Mouse (Mus musculus): ENCODE measurements around the gene Tmem247. TPM values are rescaled to one million over a fixed set of nuclear protein-coding genes. Genes with fewer than 3 reads are reported as not detected.

Gene Tmem247
- polyA plus RNA-seq, 1 experiment from 2014 or later = not detected

GRCm38 (mm10) chr17:86919729-86920128 is 2.6 kb downstream of the Tmem247 start:
- ATAC-seq (ENCODE audit: low FRiP score, low TSS enrichment) = peak; percentile 63

DNA sequence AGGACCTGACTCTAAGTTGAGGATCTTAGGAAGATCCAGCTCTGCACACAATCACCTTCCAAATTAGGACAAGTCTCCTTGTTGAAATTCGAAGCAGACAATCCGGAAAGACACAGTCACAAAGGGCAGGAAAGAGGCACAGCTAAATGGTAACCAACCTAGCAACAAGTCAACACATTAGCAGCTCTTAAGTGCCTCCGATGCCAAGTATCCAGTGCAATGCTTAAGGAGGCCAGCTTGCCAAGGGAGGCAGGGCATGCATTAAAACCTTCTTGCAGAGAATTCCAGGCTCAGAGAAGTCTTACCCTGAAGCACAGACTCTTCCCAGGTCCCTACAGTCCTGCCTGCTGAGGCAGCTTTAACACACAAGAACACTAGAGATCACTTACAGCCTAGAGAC is 7.5 kb downstream of the Tmem247 start:
- no peak overlapping the region for H3K4me3 ChIP-seq (ENCODE audit: low read depth, low read length)
- DNase-seq (ENCODE audit: low spot score) (no peak), ATAC-seq (ENCODE audit: low FRiP score, low TSS enrichment) (peak; percentile 44; the same call in 1 of the 2 replicates)
- H3K27ac ChIP-seq (replicated peaks) = no peak overlapping the region
- TF ChIP-seq CTCF (IDR thresholded peaks at IDR 0.05; ENCODE audit: low read depth) = no peak
- TF ChIP-seq EP300 (optimal IDR thresholded peaks at IDR 0.05) = no peak
- no peak overlapping the region for H3K4me2 ChIP-seq (replicated peaks; ENCODE audit: low read depth)
- no peak overlapping the region for H3K9ac ChIP-seq (ENCODE audit: low read length)
- H3K9me3 ChIP-seq (ENCODE audit: control insufficient read depth, low read length) = 0 out of 2 replicates have a peak, but pooled peaks cover 5% of the 10 kb centered on the region
- H3K36me3 ChIP-seq (ENCODE audit: control insufficient read depth, insufficient read depth, low read length) = no peaks in the 10 kb centered on the region
- 61% methylated on average over 3 of the region's 3 CpGs for WGBS
- no peaks in the 10 kb centered on the region for H3K27me3 ChIP-seq (ENCODE audit: control insufficient read depth, insufficient read depth, low read length)
- no peaks in the 10 kb centered on the region for H3K4me1 ChIP-seq (replicated peaks; ENCODE audit: control insufficient read depth, insufficient read depth)

More at GRCm38 (mm10) chr17:86919729-86920128, 2.6 kb downstream of the Tmem247 start:
- WGBS = 47% methylated on average over 11 of the region's 11 CpGs
- Histone ChIP-seq H3K36me3 (ENCODE audit: control insufficient read depth, insufficient read depth, low read length) (no peaks in the 10 kb centered on the region), H3K4me1 (replicated peaks; ENCODE audit: control insufficient read depth, insufficient read depth) (no peaks in the 10 kb centered on the region), H3K9me3 (ENCODE audit: control insufficient read depth, low read length) (no peaks in the 10 kb centered on the region), H3K4me2 (replicated peaks; ENCODE audit: low read depth) (no peak overlapping the region), H3K27me3 (ENCODE audit: control insufficient read depth, insufficient read depth, low read length) (no peaks in the 10 kb centered on the region), H3K4me3 (ENCODE audit: low read depth, low read length) (no peak overlapping the region), H3K9ac (ENCODE audit: low read length) (no peak overlapping the region), H3K27ac (replicated peaks) (no peak overlapping the region)
- DNase-seq (ENCODE audit: low spot score) = peak; percentile 23
- TF ChIP-seq EP300 (optimal IDR thresholded peaks at IDR 0.05) = no peak
- no peak for TF ChIP-seq CTCF (IDR thresholded peaks at IDR 0.05; ENCODE audit: low read depth)

GRCm38 (mm10) chr17:86926836-86927235 is 9.7 kb downstream of the Tmem247 start:
- no peaks in the 10 kb centered on the region for H3K36me3 ChIP-seq (ENCODE audit: control insufficient read depth, insufficient read depth, low read length)
- DNase-seq (ENCODE audit: low spot score) = no peak
- TF ChIP-seq EP300 (optimal IDR thresholded peaks at IDR 0.05) (no peak), CTCF (IDR thresholded peaks at IDR 0.05; ENCODE audit: low read depth) (no peak)
- no peak overlapping the region for H3K4me2 ChIP-seq (replicated peaks; ENCODE audit: low read depth)
- H3K27ac ChIP-seq (replicated peaks) = no peak overlapping the region
- ATAC-seq (ENCODE audit: low FRiP score, low TSS enrichment) = no peak
- H3K9ac ChIP-seq (ENCODE audit: low read length) = no peak overlapping the region
- 0 out of 2 replicates have a peak, but pooled peaks cover 5% of the 10 kb centered on the region for H3K9me3 ChIP-seq (ENCODE audit: control insufficient read depth, low read length)
- no peaks in the 10 kb centered on the region for H3K4me1 ChIP-seq (replicated peaks; ENCODE audit: control insufficient read depth, insufficient read depth)
- 83% methylated on average over 3 of the region's 3 CpGs for WGBS
- no peak overlapping the region for H3K4me3 ChIP-seq (ENCODE audit: low read depth, low read length)
- H3K27me3 ChIP-seq (ENCODE audit: control insufficient read depth, insufficient read depth, low read length) = no peaks in the 10 kb centered on the region

DNA sequence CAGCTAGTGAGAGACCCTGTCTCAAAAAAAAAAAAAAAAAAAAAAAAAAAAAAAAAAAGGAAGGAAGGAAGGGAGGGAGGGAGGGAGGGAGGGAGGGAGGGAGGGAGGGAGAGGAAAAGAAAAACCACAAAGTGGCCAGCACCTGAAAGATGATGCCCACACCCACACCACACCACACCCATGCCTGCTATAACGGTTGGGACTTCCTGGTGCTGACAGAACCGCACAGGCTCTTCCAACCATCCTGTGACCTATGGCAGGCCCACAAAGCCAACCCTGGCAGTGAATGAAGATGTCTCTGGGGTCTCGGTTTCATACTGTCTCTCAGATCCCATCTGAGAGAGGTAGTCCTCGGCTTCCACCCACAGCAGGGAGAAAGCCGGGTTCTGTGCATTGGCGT is 12.2 kb downstream of the Tmem247 start:
- no peak for DNase-seq (ENCODE audit: low spot score)
- no peaks in the 10 kb centered on the region for H3K4me1 ChIP-seq (replicated peaks; ENCODE audit: control insufficient read depth, insufficient read depth)
- no peak overlapping the region for H3K4me3 ChIP-seq (ENCODE audit: low read depth, low read length)
- H3K4me2 ChIP-seq (replicated peaks; ENCODE audit: low read depth) = no peak overlapping the region
- H3K9me3 ChIP-seq (ENCODE audit: control insufficient read depth, low read length) = 0 out of 2 replicates have a peak, but pooled peaks cover 5% of the 10 kb centered on the region
- no peak overlapping the region for H3K9ac ChIP-seq (ENCODE audit: low read length)
- H3K27me3 ChIP-seq (ENCODE audit: control insufficient read depth, insufficient read depth, low read length) = no peaks in the 10 kb centered on the region
- no peak for ATAC-seq (ENCODE audit: low FRiP score, low TSS enrichment)
- 72% methylated on average over 6 of the region's 6 CpGs for WGBS
- TF ChIP-seq EP300 (optimal IDR thresholded peaks at IDR 0.05) (no peak), CTCF (IDR thresholded peaks at IDR 0.05; ENCODE audit: low read depth) (no peak)
- H3K36me3 ChIP-seq (ENCODE audit: control insufficient read depth, insufficient read depth, low read length) = no peaks in the 10 kb centered on the region
- H3K27ac ChIP-seq (replicated peaks) = no peak overlapping the region

GRCm38 (mm10) chr17:86929981-86930380 is 12.8 kb downstream of the Tmem247 start:
- Histone ChIP-seq H3K27ac (replicated peaks) (no peak overlapping the region), H3K36me3 (ENCODE audit: control insufficient read depth, insufficient read depth, low read length) (no peaks in the 10 kb centered on the region), H3K9ac (ENCODE audit: low read length) (no peak overlapping the region), H3K27me3 (ENCODE audit: control insufficient read depth, insufficient read depth, low read length) (no peaks in the 10 kb centered on the region), H3K4me2 (replicated peaks; ENCODE audit: low read depth) (no peak overlapping the region), H3K4me1 (replicated peaks; ENCODE audit: control insufficient read depth, insufficient read depth) (no peaks in the 10 kb centered on the region), H3K4me3 (ENCODE audit: low read depth, low read length) (no peak overlapping the region), H3K9me3 (ENCODE audit: control insufficient read depth, low read length) (0 out of 2 replicates have a peak, but pooled peaks cover 5% of the 10 kb centered on the region)
- DNase-seq (ENCODE audit: low spot score) (no peak), ATAC-seq (ENCODE audit: low FRiP score, low TSS enrichment) (no peak)
- TF ChIP-seq CTCF (IDR thresholded peaks at IDR 0.05; ENCODE audit: low read depth) = no peak
- no peak for TF ChIP-seq EP300 (optimal IDR thresholded peaks at IDR 0.05)

DNA sequence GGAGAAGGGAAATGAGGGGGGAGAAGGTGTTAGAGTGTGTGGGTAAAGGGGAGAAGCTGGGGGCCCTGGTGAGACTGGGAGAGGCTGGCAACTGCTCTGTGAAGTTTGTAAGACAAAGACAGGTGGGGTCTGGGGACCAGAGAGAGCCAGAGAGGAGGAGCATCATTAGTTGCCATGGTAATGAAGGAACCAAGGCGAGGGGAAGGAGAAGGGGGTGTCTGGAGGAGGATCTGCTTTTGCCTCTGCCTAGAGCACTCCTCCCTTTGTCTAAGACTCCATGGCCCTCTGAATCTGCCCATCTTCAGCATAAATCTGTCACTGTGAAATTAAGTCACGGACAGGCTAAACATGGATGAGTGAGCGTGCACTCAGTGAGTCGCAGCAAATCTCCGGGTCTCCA is 15.7 kb downstream of the Tmem247 start:
- WGBS = 55% methylated on average over 5 of the region's 5 CpGs
- TF ChIP-seq CTCF (IDR thresholded peaks at IDR 0.05; ENCODE audit: low read depth) (no peak), EP300 (optimal IDR thresholded peaks at IDR 0.05) (no peak)

More for the DNA sequence above, 15.7 kb downstream of the Tmem247 start:
- Histone ChIP-seq H3K9ac (ENCODE audit: low read length) (no peak overlapping the region), H3K4me1 (replicated peaks; ENCODE audit: control insufficient read depth, insufficient read depth) (no peaks in the 10 kb centered on the region), H3K27ac (replicated peaks) (no peak overlapping the region), H3K9me3 (ENCODE audit: control insufficient read depth, low read length) (no peaks in the 10 kb centered on the region), H3K36me3 (ENCODE audit: control insufficient read depth, insufficient read depth, low read length) (no peaks in the 10 kb centered on the region), H3K4me3 (ENCODE audit: low read depth, low read length) (no peak overlapping the region), H3K27me3 (ENCODE audit: control insufficient read depth, insufficient read depth, low read length) (no peaks in the 10 kb centered on the region), H3K4me2 (replicated peaks; ENCODE audit: low read depth) (no peak overlapping the region)
- DNase-seq (ENCODE audit: low spot score) = no peak
- no peak for ATAC-seq (ENCODE audit: low FRiP score, low TSS enrichment)

Measured in stomach, postnatal 0 days (tissue).